In the genomic region with DNA sequence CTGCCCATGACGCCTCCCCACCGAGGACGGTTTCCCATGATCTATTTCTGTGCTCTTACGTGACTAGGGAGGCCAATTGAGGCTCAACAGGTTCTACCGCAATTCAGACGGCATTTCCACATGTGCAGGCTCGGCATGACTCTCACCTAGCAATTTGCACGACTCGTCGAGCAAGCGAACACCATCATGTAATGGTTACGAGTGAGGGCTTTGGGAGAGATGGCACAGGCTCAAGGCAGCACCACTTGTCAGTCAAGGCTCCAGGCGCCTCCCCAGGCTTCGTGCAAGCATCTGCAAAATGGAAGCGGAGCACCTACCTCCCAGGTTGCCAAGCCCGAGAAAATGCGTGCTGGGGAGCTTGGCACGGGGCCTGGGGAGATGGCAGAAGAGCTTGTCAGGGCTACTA, we compare ENCODE assay signal across 11 mouse cellular contexts. TPM values are rescaled to one million over a fixed set of nuclear protein-coding genes. Genes with fewer than 3 reads are reported as not detected.
DNase-seq lines count a peak whose midpoint lies in the region; ATAC-seq and TF ChIP-seq lines count a peak whose summit lies in the region.
"Had no signal": no experiment of that assay in that cellular context is flagged by ENCODE, and none has a peak within 500 bp of the region (broad histone marks: within the 10 kb centered on the region; RNA-seq: fewer than 3 reads in every experiment).

No protein-coding gene starts in this region.

- no peak for TF ChIP-seq CTCF in intestine, postnatal 0 days (IDR thresholded peaks at IDR 0.05; ENCODE audit: low read depth)

- peaks cover 12% of the 10 kb centered on the region; the same call in 1 of the 2 replicates for H3K36me3 ChIP-seq in intestine, postnatal 0 days (ENCODE audit: control insufficient read depth, insufficient read depth)
- peaks cover 2% of the 10 kb centered on the region; the same call in 1 of the 2 replicates for H3K36me3 ChIP-seq in intestine, embryonic 16.5 days (ENCODE audit: control insufficient read depth, insufficient read depth, low read length)
- peaks cover 6% of the 10 kb centered on the region; the same call in 1 of the 2 replicates for H3K36me3 ChIP-seq in heart, embryonic 14.5 days (ENCODE audit: control insufficient read depth, insufficient read depth, low read length)
- H3K36me3 ChIP-seq: hindbrain, embryonic 15.5 days; liver, embryonic 15.5 days had no signal

- H3K9ac ChIP-seq in intestine, postnatal 0 days (ENCODE audit: low read depth, low read length) = 0 out of 2 replicates have a peak overlapping the region, but pooled peaks have one; percentile 11
- H3K9ac ChIP-seq in intestine, embryonic 16.5 days (ENCODE audit: low read depth, low read length) = no peak overlapping the region
- H3K9ac ChIP-seq in heart, embryonic 14.5 days (ENCODE audit: low read length) = peak overlapping the region; percentile 49; the same call in 1 of the 2 replicates
- H3K9ac ChIP-seq: hindbrain, embryonic 15.5 days; liver, embryonic 15.5 days had no signal

- no peak overlapping the region for H3K4me3 ChIP-seq in intestine, postnatal 0 days (ENCODE audit: low read depth, low read length)
- no peak overlapping the region for H3K4me3 ChIP-seq in intestine, embryonic 16.5 days (ENCODE audit: low read length)
- H3K4me3 ChIP-seq in heart, embryonic 14.5 days (ENCODE audit: control insufficient read depth in 1 of 2, insufficient read depth in 1 of 2, low read depth in 1 of 2, low read length in 2 of 2) = no peak overlapping the region; a peak in 1 of 4 replicates
- H3K4me3 ChIP-seq: hindbrain, embryonic 15.5 days; liver, embryonic 15.5 days had no signal

- no peak overlapping the region for H3K4me2 ChIP-seq in intestine, postnatal 0 days (replicated peaks; ENCODE audit: low read depth)
- H3K4me2 ChIP-seq in intestine, embryonic 16.5 days (ENCODE audit: low read depth, low read length) = no peak overlapping the region
- peak overlapping the region; percentile 8; the same call in 1 of the 2 replicates for H3K4me2 ChIP-seq in heart, embryonic 14.5 days (ENCODE audit: low read length)
- H3K4me2 ChIP-seq: hindbrain, embryonic 15.5 days; liver, embryonic 15.5 days had no signal

- no peak overlapping the region for H3K27ac ChIP-seq in intestine, postnatal 0 days (ENCODE audit: low read depth, low read length)
- H3K27ac ChIP-seq in intestine, embryonic 16.5 days (ENCODE audit: low read length) = no peak overlapping the region
- H3K27ac ChIP-seq in heart, embryonic 14.5 days (replicated peaks in 1 of 2; ENCODE audit: control insufficient read depth in 1 of 2, insufficient read depth in 1 of 2, low read depth in 2 of 2, low read length in 2 of 2) = peak overlapping the region; percentile 9 to 56
- H3K27ac ChIP-seq: hindbrain, embryonic 15.5 days; liver, embryonic 15.5 days had no signal

- peak; percentile 51 for DNase-seq in cerebellum, adult 11 months
- DNase-seq in cerebellum, adult 9-10 months = peak; percentile 50
- DNase-seq in ovary, postnatal 14 days (ENCODE audit: low spot score) = no peak
- no peak for DNase-seq in spleen, postnatal 36 days (ENCODE audit: low spot score in 2 of 2)

- no peaks in the 10 kb centered on the region for H3K27me3 ChIP-seq in intestine, postnatal 0 days (replicated peaks; ENCODE audit: control insufficient read depth, insufficient read depth, low read length)
- no peaks in the 10 kb centered on the region for H3K27me3 ChIP-seq in intestine, embryonic 16.5 days (replicated peaks; ENCODE audit: control insufficient read depth, insufficient read depth, low read length)
- no peaks in the 10 kb centered on the region for H3K27me3 ChIP-seq in heart, embryonic 14.5 days (ENCODE audit: control insufficient read depth, insufficient read depth, low read length)
- H3K27me3 ChIP-seq: hindbrain, embryonic 15.5 days; liver, embryonic 15.5 days had no signal

- no peak for ATAC-seq in cerebellum, adult (ENCODE audit: insufficient number of reproducible peaks, low FRiP score, low TSS enrichment)
- no peak for ATAC-seq in intestine, postnatal 0 days
- ATAC-seq in intestine, embryonic 16.5 days = no peak
- no peak for ATAC-seq in heart, embryonic 14.5 days (ENCODE audit: insufficient number of reproducible peaks, insufficient read depth, low FRiP score, low read depth)
- ATAC-seq: midbrain, embryonic 16.5 days had no signal

- WGBS in intestine, postnatal 0 days = 65% methylated on average over 18 of the region's 18 CpGs
- 56% methylated on average over 18 of the region's 18 CpGs for WGBS in intestine, embryonic 16.5 days
- WGBS in heart, embryonic 14.5 days = 41% methylated on average over 18 of the region's 18 CpGs

- H3K4me1 ChIP-seq in intestine, postnatal 0 days (replicated peaks; ENCODE audit: control insufficient read depth, insufficient read depth, low read length) = peaks cover 18% of the 10 kb centered on the region; the same call in 1 of the 2 replicates
- peaks cover 70% of the 10 kb centered on the region for H3K4me1 ChIP-seq in intestine, embryonic 16.5 days (ENCODE audit: control insufficient read depth, insufficient read depth, low read length)
- H3K4me1 ChIP-seq in heart, embryonic 14.5 days (ENCODE audit: control insufficient read depth in 2 of 2, insufficient read depth in 2 of 2, low read length in 2 of 2) = peaks cover 73 to 90% of the 10 kb centered on the region in 2 experiments

- H3K9me3 ChIP-seq in intestine, postnatal 0 days (ENCODE audit: control insufficient read depth) = no peaks in the 10 kb centered on the region
- H3K9me3 ChIP-seq in intestine, embryonic 16.5 days (ENCODE audit: control insufficient read depth, low read length) = no peaks in the 10 kb centered on the region
- no peaks in the 10 kb centered on the region for H3K9me3 ChIP-seq in heart, embryonic 14.5 days (ENCODE audit: control insufficient read depth, low read length)
- H3K9me3 ChIP-seq: hindbrain, embryonic 15.5 days; liver, embryonic 15.5 days had no signal

RNA-seq across cellular contexts. Expression of gene Hdac5, which starts 18.0 kb away (rescaled TPM):
- polyA plus RNA-seq in intestine, postnatal 0 days (2015; fragmentation: Nextera tagmentation; extraction: Ambion mirVana) = 30.1 and 30.4 TPM in 2 replicates
- 54.8 and 55.5 TPM in 2 replicates for polyA plus RNA-seq in intestine, embryonic 16.5 days (2015; fragmentation: Nextera tagmentation; extraction: Ambion mirVana)
- polyA plus RNA-seq in heart, embryonic 14.5 days (2014; fragmentation: Nextera tagmentation; extraction: Ambion mirVana) = 52.1 and 54.5 TPM in 2 replicates

RNA-seq across cellular contexts. Expression of gene G6pc3, which starts 22.5 kb away (rescaled TPM):
- polyA plus RNA-seq in intestine, postnatal 0 days (2015; fragmentation: Nextera tagmentation; extraction: Ambion mirVana) = 20.4 and 21.1 TPM in 2 replicates
- 26.7 and 32.1 TPM in 2 replicates for polyA plus RNA-seq in intestine, embryonic 16.5 days (2015; fragmentation: Nextera tagmentation; extraction: Ambion mirVana)
- polyA plus RNA-seq in heart, embryonic 14.5 days (2014; fragmentation: Nextera tagmentation; extraction: Ambion mirVana) = 24.8 and 27.8 TPM in 2 replicates

RNA-seq across cellular contexts. Expression of gene Lsm12, which starts 26.8 kb away (rescaled TPM):
- polyA plus RNA-seq in intestine, postnatal 0 days (2015; fragmentation: Nextera tagmentation; extraction: Ambion mirVana) = 103 and 107 TPM in 2 replicates
- polyA plus RNA-seq in intestine, embryonic 16.5 days (2015; fragmentation: Nextera tagmentation; extraction: Ambion mirVana) = 87.9 and 115 TPM in 2 replicates
- polyA plus RNA-seq in heart, embryonic 14.5 days (2014; fragmentation: Nextera tagmentation; extraction: Ambion mirVana) = 60.3 and 62.1 TPM in 2 replicates

RNA-seq across cellular contexts. Expression of gene BC030867, which starts 36.7 kb away (rescaled TPM):
- 2.7 and 3.4 TPM in 2 replicates for polyA plus RNA-seq in intestine, postnatal 0 days (2015; fragmentation: Nextera tagmentation; extraction: Ambion mirVana)
- 12.4 and 15.9 TPM in 2 replicates for polyA plus RNA-seq in intestine, embryonic 16.5 days (2015; fragmentation: Nextera tagmentation; extraction: Ambion mirVana)
- polyA plus RNA-seq in heart, embryonic 14.5 days (2014; fragmentation: Nextera tagmentation; extraction: Ambion mirVana) = 8.7 and 10.3 TPM in 2 replicates

RNA-seq across cellular contexts. Expression of gene Tmem101, which starts 55.7 kb away (rescaled TPM):
- polyA plus RNA-seq in intestine, postnatal 0 days (2015; fragmentation: Nextera tagmentation; extraction: Ambion mirVana) = 10.9 and 11.4 TPM in 2 replicates
- 23.4 and 26.0 TPM in 2 replicates for polyA plus RNA-seq in intestine, embryonic 16.5 days (2015; fragmentation: Nextera tagmentation; extraction: Ambion mirVana)
- 28.2 and 34.1 TPM in 2 replicates for polyA plus RNA-seq in heart, embryonic 14.5 days (2014; fragmentation: Nextera tagmentation; extraction: Ambion mirVana)

Comparison
In these comparisons a context has a peak if more than half of its experiments do, and no peak if none do; other contexts are left out.
1. DNase-seq: peak in cerebellum, adult 11 months (single experiment) and cerebellum, adult 9-10 months (single experiment); none in ovary, postnatal 14 days (single experiment) and spleen, postnatal 36 days (0 of 2).
2. H3K27ac ChIP-seq: peak in heart, embryonic 14.5 days (2 of 2); none in intestine, postnatal 0 days (single experiment) and intestine, embryonic 16.5 days (single experiment).